Mouse (Mus musculus) mouse trophoblast stem cell (cell line): ENCODE data around the gene Ccs.

Experiments used
- in situ Hi-C, 2 experiments: fragments of 300-500 bp; cut with MseI, MboI; formaldehyde crosslinking; loops; 2 replicates in 1 of 2; 3 replicates in 1 of 2; pipeline ENCODE4 v1.15.1; 2025

Ccs gene

GRCm38 (mm10) chr19:4782891-4783290, 56.2 kb downstream of the Ccs start:
- in situ Hi-C loops = no loop called here
